Mouse (Mus musculus): Measurements from ENCODE around the gene Tcf15. TPM values are rescaled to one million over a fixed set of nuclear protein-coding genes. Genes with fewer than 3 reads are reported as not detected.

Gene Tcf15
- total and polyA plus RNA-seq, 3 experiments = not detected

DNA sequence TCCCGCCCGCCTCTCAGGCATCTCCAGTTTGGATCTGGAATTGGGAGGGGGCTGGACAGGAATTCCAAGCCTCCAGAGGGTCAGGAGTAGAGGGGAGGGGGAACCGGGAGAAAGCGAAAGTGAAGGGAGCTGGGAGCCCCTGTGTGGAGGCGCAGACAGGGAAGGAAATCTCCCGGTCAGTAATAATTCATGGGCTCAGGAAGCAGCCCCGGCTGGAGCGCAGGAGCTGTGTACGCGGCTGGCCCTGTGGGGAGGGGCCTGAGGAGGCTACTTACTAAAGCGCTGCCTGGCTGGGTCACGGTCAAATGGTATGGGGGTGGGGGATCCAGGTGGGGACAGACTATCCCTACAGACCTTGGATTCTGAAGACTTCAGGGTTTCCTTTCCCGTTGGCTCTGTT, 1.3 kb upstream of the Tcf15 start:
- H3K9ac ChIP-seq (ENCODE audit: insufficient read depth, low read depth) = no peak overlapping the region
- dilution Hi-C loops (cut with MboI; ENCODE audit: extremely low pct_ligation_motif_present, extremely low pct_unique_long_range_greater_than_20kb, low sequenced_read_pairs) = no loop called here
- peak overlapping the region; percentile 51 for H3K4me2 ChIP-seq (ENCODE audit: insufficient read depth, low read depth, poor library complexity, severe bottlenecking)
- no peaks in the 10 kb centered on the region for H3K36me3 ChIP-seq (replicated peaks in 1 of 2; ENCODE audit: control insufficient read depth in 1 of 2, insufficient read depth in 1 of 2, low read length in 1 of 2)
- in situ Hi-C loops (cut with MboI; ENCODE audit: low pct_ligation_motif_present, low pct_unique_long_range_greater_than_20kb, low sequenced_read_pairs) = no loop called here
- DNase-seq (ENCODE audit: extremely low read depth) = no peak
- no peaks in the 10 kb centered on the region for H3K4me1 ChIP-seq (ENCODE audit: control insufficient read depth in 1 of 2, insufficient read depth in 2 of 2)
- H3K27me3 ChIP-seq (replicated peaks) = peaks cover 77% of the 10 kb centered on the region
- no peak overlapping the region for H3K27ac ChIP-seq (ENCODE audit: insufficient read depth, low read depth)
- peak overlapping the region in 1 of 3 experiments; percentile 3 for H3K4me3 ChIP-seq (replicated peaks in 1 of 3; ENCODE audit: low read depth in 2 of 3, low read length in 2 of 3, poor library complexity in 1 of 3)
- TF ChIP-seq CHD2 (IDR thresholded peaks at IDR 0.05; ENCODE audit: low read length) (no peak), HCFC1 (IDR thresholded peaks at IDR 0.05; ENCODE audit: low read depth, low read length) (no peak), GABPA (IDR thresholded peaks at IDR 0.05; ENCODE audit: insufficient replicate concordance, low read depth, low read length) (no peak), ZKSCAN1 (IDR thresholded peaks at IDR 0.05; ENCODE audit: borderline replicate concordance, low read depth, low read length) (no peak), MXI1 (IDR thresholded peaks at IDR 0.05; ENCODE audit: low read depth, low read length) (no peak), ELF1 (IDR thresholded peaks at IDR 0.05; ENCODE audit: low read depth, low read length) (no peak), IRF4 (IDR thresholded peaks at IDR 0.05; ENCODE audit: low read depth, low read length) (no peak), UBTF (IDR thresholded peaks at IDR 0.05; ENCODE audit: low read depth, low read length) (no peak), TBP (conservative IDR thresholded peaks at IDR 0.05; ENCODE audit: low read depth, low read length) (no peak), MEF2A (IDR thresholded peaks at IDR 0.05; ENCODE audit: borderline replicate concordance, low read depth, low read length) (no peak), BHLHE40 (IDR thresholded peaks at IDR 0.05; ENCODE audit: low read depth, low read length) (no peak), NRF1 (IDR thresholded peaks at IDR 0.05; ENCODE audit: low read depth, low read length) (no peak), SMC3 (IDR thresholded peaks at IDR 0.05; ENCODE audit: low read depth, low read length) (no peak), CHD1 (IDR thresholded peaks at IDR 0.05; ENCODE audit: low read depth, low read length) (no peak), ETS1 (conservative IDR thresholded peaks at IDR 0.05; ENCODE audit: low read depth, low read length) (no peak), KAT2A (IDR thresholded peaks at IDR 0.05; ENCODE audit: insufficient replicate concordance, low read length) (no peak), JUN (IDR thresholded peaks at IDR 0.05; ENCODE audit: insufficient read depth, low read depth, low read length) (no peak), RCOR1 (conservative IDR thresholded peaks at IDR 0.05; ENCODE audit: low read depth, low read length) (no peak), MAX (IDR thresholded peaks at IDR 0.05; ENCODE audit: low read length) (no peak), E2F4 (IDR thresholded peaks at IDR 0.05; ENCODE audit: insufficient replicate concordance, low read depth, low read length) (no peak)
- no peaks in the 10 kb centered on the region for H3K79me2 ChIP-seq (replicated peaks; ENCODE audit: control insufficient read depth, extremely low read depth, insufficient read depth, poor library complexity, severe bottlenecking)
- no peaks in the 10 kb centered on the region for H3K9me3 ChIP-seq (replicated peaks; ENCODE audit: low read length)

DNA sequence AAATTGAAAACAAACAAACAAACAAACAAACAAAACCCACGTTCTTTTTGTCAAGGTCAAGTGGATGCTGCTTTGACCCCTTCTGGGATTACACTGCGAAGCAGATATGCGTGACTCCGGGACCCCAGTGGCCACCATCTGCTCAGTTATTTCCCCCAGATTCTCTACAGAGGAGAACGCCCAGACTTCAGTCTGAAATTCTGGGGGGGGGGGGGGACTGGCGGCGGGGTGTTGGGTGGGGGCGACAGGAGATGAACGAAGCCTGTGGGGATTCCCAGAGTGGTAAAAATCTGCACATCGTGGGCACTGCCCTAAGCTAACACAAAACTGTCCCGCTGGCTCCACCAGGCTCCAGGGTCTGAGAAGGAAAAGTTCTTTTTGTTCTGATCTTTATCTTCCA, 790 bp upstream of the Tcf15 start:
- no peak for DNase-seq (ENCODE audit: extremely low read depth)
- Histone ChIP-seq H3K36me3 (replicated peaks in 1 of 2; ENCODE audit: control insufficient read depth in 1 of 2, insufficient read depth in 1 of 2, low read length in 1 of 2) (no peaks in the 10 kb centered on the region), H3K27me3 (replicated peaks) (peaks cover 77% of the 10 kb centered on the region), H3K9ac (ENCODE audit: insufficient read depth, low read depth) (no peak overlapping the region), H3K4me1 (ENCODE audit: control insufficient read depth in 1 of 2, insufficient read depth in 2 of 2) (no peaks in the 10 kb centered on the region), H3K27ac (ENCODE audit: insufficient read depth, low read depth) (no peak overlapping the region), H3K4me3 (replicated peaks in 1 of 3; ENCODE audit: low read depth in 2 of 3, low read length in 2 of 3, poor library complexity in 1 of 3) (no peak overlapping the region), H3K79me2 (replicated peaks; ENCODE audit: control insufficient read depth, extremely low read depth, insufficient read depth, poor library complexity, severe bottlenecking) (no peaks in the 10 kb centered on the region), H3K9me3 (replicated peaks; ENCODE audit: low read length) (no peaks in the 10 kb centered on the region), H3K4me2 (ENCODE audit: insufficient read depth, low read depth, poor library complexity, severe bottlenecking) (no peak overlapping the region)
- no peak for TF ChIP-seq MEF2A (IDR thresholded peaks at IDR 0.05; ENCODE audit: borderline replicate concordance, low read depth, low read length)
- no peak for TF ChIP-seq MXI1 (IDR thresholded peaks at IDR 0.05; ENCODE audit: low read depth, low read length)
- no peak for TF ChIP-seq SIN3A (IDR thresholded peaks at IDR 0.05; ENCODE audit: low read length)
- no peak for TF ChIP-seq MYC (IDR thresholded peaks at IDR 0.05; ENCODE audit: low read depth, low read length)
- TF ChIP-seq ZMIZ1 (IDR thresholded peaks at IDR 0.05; ENCODE audit: low read depth, low read length) = no peak
- TF ChIP-seq CHD1 (IDR thresholded peaks at IDR 0.05; ENCODE audit: low read depth, low read length) = no peak
- no peak for TF ChIP-seq USF2 (conservative IDR thresholded peaks at IDR 0.05; ENCODE audit: low read depth, low read length)
- TF ChIP-seq GABPA (IDR thresholded peaks at IDR 0.05; ENCODE audit: insufficient replicate concordance, low read depth, low read length) = no peak
- no peak for TF ChIP-seq USF1 (IDR thresholded peaks at IDR 0.05; ENCODE audit: low read depth, low read length)
- TF ChIP-seq MAFK (IDR thresholded peaks at IDR 0.05; ENCODE audit: insufficient replicate concordance, low read length) = no peak
- no peak for TF ChIP-seq ZC3H11A (IDR thresholded peaks at IDR 0.05; ENCODE audit: low read depth, low read length)
- TF ChIP-seq JUN (IDR thresholded peaks at IDR 0.05; ENCODE audit: insufficient read depth, low read depth, low read length) = no peak
- TF ChIP-seq POLR2AphosphoS2 (IDR thresholded peaks at IDR 0.05; ENCODE audit: low read depth, low read length) = no peak
- no peak for TF ChIP-seq NRF1 (IDR thresholded peaks at IDR 0.05; ENCODE audit: low read depth, low read length)
- no peak for TF ChIP-seq MAX (IDR thresholded peaks at IDR 0.05; ENCODE audit: low read length)
- TF ChIP-seq NELFE (IDR thresholded peaks at IDR 0.05; ENCODE audit: low read depth, low read length) = no peak
- TF ChIP-seq CTCF (conservative IDR thresholded peaks at IDR 0.05 in 1 of 2, IDR thresholded peaks at IDR 0.05 in 1 of 2; ENCODE audit: low read depth in 2 of 2, low read length in 2 of 2) = no peak
- no peak for TF ChIP-seq E2F4 (IDR thresholded peaks at IDR 0.05; ENCODE audit: insufficient replicate concordance, low read depth, low read length)
- in situ Hi-C loops (cut with MboI; ENCODE audit: low pct_ligation_motif_present, low pct_unique_long_range_greater_than_20kb, low sequenced_read_pairs) = no loop called here
- dilution Hi-C loops (cut with MboI; ENCODE audit: extremely low pct_ligation_motif_present, extremely low pct_unique_long_range_greater_than_20kb, low sequenced_read_pairs) = no loop called here
